Mouse (Mus musculus) NIH3T3 (cell line): ENCODE data around the gene Trex1.

Experiments used
- DNase-seq: peaks from one replicate; pipeline ENCODE4 v3.0.0-alpha.2; 2012; ENCODE audit warnings: low read depth

Gene Trex1

DNA sequence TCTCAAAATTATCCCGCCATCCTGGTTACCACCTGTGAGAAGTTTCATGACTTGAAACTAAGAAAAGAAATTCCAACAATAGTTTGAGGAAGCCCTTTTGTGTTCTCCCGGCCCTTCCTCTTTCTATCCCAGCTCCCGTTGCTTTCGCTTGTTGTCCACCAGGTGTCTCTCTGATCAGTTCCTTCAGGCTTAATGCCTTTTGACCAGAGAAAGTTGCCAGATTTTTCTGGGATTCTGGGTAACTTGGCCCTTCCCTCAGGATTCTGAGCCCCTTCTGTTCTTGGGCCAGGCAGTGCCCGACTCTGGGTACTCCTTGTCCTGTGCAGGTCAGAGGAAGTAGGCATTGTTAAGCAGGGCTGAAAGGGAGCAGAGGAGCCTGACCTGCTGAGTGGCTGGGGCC is 28.5 kb upstream of the Trex1 start:
- DNase-seq: peak; percentile 68

DNA sequence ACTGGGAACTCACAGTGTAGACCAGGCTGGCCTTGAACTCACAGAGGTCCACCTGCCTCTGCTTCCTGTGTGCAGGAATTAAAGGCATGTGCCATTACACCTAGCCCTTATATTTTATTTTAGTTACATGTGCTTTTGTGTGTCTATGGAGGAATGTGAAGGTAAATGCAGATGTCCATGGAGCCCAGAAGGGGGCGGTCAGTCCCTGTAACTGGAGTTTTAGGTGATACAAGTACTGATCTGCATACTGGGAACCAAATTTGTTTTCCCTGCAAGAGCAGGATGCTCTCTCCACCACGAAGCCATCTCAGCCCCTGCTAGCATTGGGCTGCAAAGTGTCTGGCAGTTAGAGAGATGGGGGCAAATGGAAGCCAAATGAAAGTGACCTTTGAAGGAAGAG is 25.4 kb upstream of the Trex1 start:
- peak; percentile 72 for DNase-seq

DNA sequence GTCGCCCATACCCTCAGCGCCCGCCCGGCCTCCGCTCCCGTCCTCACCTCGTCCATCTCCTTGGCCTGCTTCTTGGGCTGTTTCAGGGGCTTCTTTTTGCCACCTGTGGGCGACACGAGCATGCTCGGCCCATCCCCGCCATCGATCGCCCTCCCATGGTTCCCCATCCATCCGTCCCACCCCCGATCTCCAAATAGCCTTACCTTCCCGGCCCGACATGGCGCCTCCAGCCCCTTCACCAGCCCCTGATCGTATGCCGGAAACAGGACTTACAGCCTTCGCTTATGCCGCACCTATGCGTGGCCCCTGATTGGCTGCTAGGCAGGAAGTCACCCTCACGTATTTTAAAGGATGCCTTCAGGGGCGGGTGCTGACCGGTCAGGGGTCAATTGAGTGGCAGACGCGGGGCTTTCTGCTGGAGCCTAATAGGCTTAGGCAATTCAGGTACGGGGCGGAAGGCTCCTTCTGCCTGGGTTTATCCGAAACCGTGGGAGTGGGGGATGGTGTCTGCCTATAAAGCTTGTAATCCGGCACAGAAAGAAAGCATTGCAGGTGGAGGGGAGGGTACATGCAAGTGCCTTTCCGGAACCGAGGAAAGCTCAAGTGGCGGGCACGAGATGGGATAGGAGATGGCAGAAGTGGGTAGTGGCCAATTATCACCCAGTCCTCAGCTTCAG is 22.7 kb upstream of the Trex1 start, which contains the start of the genes Ccdc51 and Tma7:
TSS of gene Ccdc51 (plus strand) at position 370 of the 677 bp plus-strand sequence.
TSS of gene Tma7 (minus strand) at position 464 of the 677 bp plus-strand sequence.
- DNase-seq: peak; percentile 76

DNA sequence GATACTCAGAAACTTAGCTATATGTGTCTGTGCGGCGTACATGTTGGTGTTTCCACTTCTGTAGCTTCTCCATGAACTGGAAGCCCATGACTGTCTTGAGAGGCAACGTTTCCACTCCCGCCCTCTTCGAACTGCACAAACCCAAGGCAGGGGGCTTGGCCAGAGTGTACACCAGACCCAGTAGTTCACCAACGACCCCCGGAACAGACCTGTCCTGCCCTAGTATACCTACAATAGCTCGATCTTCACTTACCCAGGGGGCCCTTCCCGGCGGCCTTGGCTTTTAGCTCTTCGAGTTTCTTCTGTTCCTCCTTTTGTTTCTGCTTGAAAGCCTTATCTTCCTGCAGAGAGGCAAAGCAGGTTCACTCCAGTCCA is 22.2 kb upstream of the Trex1 start:
- DNase-seq: no peak

DNA sequence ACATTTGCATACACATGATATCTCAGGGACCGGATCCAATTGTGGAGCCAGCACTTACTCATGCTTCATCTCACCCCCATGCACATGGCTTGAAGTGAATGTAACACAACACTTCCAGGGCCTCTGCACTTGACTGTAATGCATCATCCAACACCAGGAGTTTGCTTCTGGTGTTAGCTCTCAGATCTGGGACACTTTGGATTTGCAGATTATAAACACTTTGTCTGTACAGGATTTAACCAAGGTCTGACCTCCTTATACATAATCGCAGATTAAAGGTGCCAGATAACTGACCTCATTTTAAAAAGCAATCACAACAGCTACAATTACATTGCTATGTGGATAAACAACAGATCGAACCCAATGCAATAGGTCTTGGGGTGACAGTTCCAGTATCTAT is 21.0 kb upstream of the Trex1 start:
- DNase-seq: no peak

DNA sequence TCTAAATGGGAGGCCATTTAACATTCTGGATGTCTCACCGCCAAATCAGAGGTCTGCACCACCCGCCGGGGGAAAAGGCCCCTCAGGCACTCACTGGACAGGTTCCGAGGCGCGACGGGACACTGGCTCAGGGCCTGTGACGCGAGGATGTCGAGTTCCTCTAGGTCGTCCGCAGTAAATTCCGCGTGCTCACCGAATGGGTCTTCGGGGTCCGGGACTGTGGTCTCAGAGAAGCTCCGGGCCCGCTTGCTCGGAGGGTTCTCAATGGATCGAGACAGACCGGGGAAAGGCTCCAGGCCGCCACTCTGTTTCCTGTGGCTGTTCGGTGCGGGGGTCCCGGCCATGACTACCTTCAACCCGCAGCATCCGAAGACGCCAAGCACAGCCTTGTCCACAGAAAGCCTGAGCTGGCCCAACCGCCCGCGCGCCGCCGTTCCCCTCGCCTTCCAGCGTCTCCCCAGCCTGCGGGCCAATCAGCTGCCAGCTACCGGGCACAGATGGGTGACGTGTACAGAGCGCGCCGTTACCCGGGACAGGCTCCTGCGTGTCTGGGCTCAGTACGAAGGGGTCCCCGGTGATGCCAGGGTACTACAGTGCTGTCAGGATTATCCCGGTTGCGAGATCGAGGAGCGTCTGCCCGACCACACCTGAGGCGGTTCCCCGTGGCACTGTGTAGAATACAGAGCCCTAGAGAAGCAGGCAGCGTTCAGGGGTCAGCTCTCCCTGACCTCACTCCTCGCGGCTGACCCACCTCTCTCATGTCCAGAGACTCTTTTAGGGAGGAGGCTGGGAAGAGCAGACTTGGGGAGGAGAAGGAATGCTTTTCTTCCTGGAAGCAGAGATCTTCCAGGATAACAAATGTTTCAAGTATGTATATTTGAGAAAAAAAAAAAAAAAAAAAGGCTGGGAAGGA is 14.4 kb upstream of the Trex1 start, which contains the start of gene Atrip:
TSS of gene Atrip (minus strand) at position 464 of the 913 bp plus-strand sequence.
- DNase-seq: peak; percentile 91

DNA sequence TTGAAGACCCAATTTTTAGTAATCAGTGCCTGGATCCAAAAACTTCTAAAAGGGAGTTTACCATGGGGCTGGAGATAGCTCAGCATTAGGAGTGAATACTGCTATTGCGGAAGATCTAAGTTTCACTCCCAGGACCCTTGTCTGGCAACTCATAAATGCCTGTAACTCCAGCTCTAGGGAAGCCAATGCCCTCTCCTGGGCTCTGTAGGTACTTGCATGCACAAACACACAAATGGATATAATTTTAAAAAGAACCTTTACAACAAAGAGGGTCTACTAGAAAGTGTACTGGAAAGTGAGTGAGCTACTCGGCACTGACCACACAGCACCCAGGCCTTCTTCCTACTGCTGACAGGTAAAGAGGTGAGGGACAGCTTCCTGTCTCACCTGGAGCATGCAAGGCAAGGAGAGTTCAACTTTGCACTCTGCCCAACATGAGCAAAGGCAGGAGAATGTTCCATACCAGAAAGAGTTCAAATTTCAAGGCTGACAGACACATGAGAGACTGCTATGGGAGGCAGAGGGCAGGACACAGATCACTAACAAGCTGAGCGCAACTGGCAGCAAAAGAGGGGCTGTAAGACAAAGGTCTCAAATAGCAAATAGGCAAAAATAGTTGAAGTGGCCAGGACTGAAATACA is 8.7 kb upstream of the Trex1 start:
- DNase-seq: peak; percentile 18

DNA sequence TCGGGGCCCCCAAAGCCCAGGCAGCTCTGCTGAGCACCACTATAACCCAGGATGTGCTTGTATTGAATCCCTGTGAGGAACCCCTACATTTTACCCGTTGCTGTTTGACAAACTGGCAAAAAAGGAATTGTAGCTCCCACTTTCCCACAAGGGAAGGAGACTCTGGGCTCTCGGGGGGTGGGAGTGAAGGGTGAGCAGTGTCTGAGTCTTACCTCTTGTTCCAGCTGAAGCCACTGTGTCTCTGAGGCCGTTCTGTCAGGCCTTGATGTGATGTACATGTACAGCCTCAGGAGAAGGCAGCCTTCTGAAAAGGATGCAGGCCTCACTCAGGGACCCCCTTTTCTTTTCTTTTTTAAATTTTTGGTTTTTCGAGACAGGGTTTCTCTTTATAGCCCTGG is 1.4 kb upstream of the Trex1 start:
- no peak for DNase-seq

DNA sequence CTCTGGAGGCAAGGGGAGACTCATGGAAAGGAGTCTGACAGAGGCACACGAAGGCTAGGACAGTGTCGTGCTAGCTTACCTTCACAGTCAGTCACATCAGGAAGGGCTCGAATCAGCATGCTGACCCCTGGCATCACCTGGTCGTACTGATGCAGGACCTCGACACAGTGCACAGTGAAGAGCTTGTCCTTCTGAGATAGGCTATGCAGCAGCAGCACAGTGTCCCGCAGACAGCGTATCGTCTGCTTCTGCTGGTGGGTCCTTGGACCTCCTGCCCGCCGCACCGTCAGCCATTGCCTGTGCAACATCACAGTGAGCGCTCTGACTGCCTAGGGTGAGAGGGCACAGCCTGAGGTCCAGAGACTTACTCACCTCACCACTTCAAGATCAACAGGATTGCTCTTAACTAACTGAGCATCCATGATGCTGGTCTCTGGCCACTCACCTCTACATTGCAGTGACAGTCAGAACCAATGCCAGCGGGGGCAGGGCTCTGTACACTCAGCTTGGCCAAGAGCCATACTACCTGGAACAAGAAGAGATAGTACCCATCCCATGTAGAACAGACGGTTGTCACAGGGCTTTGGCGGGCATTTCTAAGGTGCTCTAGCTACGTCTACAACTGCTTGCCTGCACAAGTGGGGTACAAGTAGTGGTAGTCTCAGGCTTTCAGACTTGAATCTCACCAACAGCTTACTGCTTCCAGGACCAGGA is 807 bp upstream of the Trex1 start:
- no peak for DNase-seq

DNA sequence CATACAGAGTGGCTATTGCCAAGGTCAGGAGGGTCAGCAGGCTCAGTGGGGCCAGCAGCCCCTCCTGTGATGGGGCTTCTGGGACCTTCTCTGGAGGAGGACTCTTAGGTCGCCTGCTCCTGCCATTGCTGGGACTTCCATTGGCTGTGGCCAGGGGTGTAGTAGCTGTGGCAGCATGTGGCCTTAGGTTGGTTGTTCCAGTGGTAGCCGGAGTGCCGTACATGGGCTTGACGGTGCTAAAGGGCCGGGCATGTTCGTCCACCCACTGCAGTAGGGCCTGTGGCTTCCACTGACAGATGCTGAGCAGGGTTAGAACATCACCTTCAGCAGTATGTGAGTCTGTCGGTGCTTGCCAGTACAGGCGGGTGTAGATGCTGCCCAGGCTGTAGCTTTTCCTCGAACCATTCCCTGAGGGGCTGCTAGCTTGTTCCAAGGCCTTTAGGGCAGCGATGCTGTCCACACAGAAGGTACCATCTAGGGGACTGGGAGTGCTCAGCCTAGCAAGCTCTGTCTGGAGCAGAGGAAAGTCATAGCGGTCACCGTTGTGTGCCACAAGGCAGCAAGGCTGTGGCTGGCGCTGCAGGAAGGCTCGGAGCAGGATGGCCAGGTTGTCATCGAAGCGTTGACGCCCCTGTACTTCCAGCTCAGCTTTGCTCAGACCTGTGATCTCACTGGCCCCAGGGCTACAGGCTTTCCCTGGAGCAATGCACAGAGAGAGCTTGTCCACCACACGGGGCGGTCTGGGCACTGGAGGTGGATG is 1.3 kb downstream of the Trex1 start:
- no peak for DNase-seq

DNA sequence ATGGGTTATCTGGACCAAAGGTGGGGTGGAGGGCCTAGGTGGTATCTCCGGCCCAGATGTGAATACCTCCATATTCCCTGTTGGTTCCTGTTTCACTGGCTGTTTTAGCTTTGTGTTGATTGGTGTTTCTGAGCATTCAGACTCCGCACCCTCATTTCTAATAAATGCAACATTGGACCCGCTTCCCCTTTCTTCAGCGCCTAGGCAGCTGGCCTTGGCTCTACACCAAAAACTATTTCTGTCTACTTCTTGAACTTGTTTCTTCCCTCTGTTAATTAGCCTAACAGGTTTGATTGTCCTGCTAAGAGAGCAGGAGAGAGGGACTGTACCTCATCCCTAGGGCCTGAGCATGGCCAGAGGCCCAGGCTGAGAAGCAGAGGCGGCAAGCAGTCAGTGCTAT is 2.0 kb downstream of the Trex1 start:
- no peak for DNase-seq

DNA sequence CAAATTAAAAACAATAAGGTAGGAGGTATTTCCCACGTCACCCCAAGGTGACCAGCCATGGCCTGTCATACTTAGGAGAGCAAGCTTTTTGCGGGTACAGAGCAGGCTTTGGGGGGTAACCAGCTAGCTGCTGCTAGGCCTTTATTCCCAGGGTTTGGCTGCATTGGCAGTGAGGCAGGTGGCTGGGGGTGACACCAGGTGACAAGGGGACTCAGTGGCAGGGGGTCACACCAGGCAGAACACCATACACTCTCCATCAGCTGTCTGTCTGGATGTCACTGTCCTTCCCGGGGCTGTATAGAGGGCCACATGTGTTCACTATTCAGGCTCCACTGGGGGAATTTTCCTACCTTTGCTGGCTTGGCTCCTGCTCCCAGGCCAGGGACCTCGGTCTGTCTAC is 2.6 kb downstream of the Trex1 start:
- no peak for DNase-seq

DNA sequence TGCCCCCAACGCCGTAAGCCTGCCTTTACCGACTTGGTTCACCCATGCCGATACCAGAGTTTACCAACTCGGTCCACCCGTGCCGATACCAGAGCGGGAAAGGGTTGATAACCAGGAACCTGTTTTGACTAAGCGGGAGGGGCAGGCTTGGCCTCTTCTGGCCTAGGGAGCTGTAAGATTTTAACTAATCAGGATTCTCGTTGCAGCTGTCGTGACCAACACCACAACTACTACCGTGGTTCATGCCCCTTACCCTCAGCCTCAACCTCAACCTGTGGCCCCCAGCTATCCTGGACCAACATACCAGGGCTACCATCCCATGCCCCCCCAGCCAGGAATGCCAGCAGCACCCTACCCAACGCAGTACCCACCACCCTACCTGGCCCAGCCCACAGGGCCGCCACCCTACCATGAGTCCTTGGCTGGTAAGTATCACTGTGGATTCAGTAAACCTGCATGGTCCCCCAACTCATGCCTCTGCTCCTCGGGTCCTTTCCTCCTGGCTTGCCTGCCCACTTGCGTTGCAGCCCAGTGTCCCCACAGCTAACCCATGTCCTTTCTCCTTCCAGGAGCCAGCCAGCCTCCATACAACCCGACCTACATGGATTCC is 3.3 kb downstream of the Trex1 start:
- DNase-seq: no peak

DNA sequence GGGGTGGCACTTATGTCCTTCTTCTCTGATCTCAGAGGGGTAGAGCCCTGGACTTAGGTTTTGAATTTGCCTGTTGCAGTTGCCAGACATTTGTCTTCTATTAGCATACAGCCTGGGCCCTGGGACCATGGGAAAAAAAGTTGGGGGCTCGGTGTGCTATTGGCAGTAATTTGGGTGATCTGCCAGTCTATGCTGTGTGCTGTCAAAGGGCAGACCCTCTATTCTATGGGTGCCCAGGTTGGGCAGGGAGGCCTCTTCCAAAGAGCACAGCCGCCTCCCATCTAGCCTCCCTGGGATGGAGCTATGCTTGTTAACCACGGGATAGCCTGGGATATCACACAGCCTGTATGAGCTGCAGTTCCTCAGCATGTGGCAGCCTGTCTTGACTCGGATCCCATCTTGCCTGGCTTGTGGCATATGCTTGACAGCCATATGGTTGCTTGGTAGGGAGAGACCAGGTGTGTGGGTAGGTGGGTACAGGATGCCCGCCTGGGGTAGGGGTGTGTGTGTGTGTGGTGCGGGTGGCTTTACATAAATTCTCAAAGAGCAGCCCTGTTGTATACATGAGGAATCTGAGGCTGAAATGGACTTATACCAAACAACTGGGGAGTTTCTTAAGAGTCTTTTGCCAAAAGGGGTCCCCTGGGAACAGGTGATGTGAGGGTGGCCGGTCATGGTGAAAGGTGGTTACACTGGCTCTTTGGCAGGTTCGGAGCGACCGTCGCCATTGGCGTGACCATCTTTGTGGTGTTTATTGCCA is 4.1 kb downstream of the Trex1 start:
- DNase-seq: no peak

DNA sequence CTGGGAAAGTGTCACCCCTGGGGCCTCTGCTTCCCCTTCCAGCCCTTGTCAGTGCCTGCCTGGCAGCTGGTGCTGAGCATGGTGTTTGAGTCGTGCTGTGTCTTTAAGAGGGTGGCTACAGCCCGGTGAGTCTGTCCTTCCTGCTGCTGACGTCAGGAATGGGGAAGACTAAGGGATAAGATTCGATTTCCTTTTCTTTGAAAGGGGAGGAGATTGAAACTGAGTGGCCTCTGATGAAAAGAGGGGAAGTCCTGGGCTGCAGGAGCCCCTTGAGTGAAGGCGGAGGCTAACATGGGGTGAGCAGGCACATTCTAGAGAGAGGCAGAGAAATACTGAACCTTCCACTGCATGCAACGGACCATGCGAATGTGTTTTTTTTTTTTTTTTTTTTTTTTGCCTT is 4.8 kb downstream of the Trex1 start:
- DNase-seq: peak; percentile 79

DNA sequence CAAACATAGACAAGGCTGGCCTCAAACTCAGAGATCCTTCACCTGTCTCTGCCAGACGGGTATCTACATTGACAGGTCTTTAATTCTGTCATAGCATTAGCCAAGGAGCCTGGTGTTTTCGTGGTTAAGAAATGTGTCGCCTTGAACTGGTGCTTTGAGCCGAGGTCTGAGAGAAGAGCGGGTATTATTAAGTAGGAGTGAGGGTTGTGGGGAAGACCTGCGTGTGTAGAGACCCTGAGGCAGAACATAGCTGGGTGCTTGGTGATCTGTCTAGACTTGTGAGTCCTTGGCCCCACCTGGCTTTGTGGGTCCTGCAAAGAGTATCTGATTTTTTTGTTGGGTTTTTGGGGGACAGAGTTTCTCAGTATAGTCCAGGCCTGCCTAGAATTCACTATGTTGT is 5.7 kb downstream of the Trex1 start:
- no peak for DNase-seq

DNA sequence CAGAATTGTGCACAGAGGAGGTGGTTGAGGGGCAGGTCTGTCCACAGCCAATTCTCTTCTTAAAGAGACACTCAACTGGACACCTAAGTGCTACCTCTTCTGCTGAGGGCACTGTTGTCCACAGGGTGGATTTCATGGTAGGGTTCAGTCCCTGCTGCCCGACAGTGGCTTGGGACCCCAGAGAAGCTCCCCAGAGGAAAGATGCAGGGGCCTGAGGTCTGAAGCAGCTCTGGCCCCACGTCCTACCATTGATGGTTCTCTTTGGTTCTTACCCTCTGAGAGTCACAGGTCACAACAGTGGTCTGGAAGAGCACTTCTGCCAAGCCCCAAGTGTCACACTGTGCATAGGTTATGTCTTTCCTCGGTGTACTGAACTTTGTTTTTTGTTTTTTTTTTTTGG is 6.2 kb downstream of the Trex1 start:
- no peak for DNase-seq

DNA sequence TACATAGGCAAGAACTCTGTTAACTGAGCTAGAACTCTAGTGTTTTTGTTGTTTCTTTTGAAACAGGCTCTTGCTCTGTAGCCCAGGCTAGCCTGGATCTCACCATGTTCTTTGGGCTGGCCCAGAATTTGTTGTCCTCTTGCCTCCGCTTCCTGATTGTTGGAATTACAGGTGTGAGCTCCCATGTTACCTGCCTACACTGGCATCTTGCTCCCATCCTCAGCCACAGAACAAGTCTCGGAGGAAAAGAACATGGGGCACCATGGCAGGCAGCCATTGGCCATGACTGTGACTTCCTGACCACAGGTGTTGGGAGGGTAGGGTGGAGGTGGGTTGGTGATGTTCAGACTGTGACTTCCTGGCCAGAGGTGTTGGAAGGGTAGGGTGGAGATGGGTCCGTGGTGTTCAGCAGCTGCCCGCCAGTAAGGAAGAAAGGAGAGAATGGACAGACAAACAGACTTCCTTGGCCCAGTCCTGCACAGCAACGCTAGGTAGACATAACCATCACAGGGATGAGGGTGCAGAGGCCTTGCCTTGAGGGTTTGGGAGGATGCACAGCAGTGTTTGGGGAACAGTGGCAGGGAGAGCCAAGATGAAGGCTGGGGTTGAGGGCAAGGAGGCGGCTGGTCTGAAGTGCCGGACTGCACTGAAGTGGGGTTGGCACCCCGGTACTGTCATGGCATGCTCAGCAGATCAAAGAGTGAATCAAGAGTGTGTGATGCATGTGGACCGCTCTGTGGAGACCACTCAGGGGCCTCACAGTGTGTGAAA is 6.9 kb downstream of the Trex1 start:
- DNase-seq: no peak
